Mouse (Mus musculus) CH12.LX (cell line): ENCODE measurements around the gene Ppp1r7.

ENCODE experiments used
- CHD2 ChIP-seq: IDR thresholded peaks from 2 replicates; pipeline ENCODE4 v1.6.1; 2011; ENCODE audit warnings: low read length, improper control_type of control experiment
- CTCF ChIP-seq, 2 experiments: IDR thresholded peaks in 1 of 2; conservative IDR thresholded peaks in 1 of 2; 2 replicates each; pipeline ENCODE4 v1.5.1; 2011 to 2012; ENCODE audit warnings: low read depth in 2 of 2, low read length in 2 of 2, improper control_type of control experiment in 1 of 2, inconsistent platforms in 1 of 2, mild to moderate bottlenecking in 1 of 2, moderate library complexity in 1 of 2
- ETS1 ChIP-seq: conservative IDR thresholded peaks from 2 replicates; pipeline ENCODE4 v1.6.1; 2012; ENCODE audit warnings: low read depth, mild to moderate bottlenecking, inconsistent platforms, low read length, improper control_type of control experiment, moderate library complexity
- NELFE ChIP-seq: IDR thresholded peaks from 2 replicates; pipeline ENCODE4 v1.6.1; 2011; ENCODE audit warnings: low read depth, low read length, improper control_type of control experiment
- PAX5 ChIP-seq: IDR thresholded peaks from 2 replicates; pipeline ENCODE4 v1.6.1; 2012; ENCODE audit warnings: low read length, inconsistent platforms, mixed read lengths
- POLR2A ChIP-seq: IDR thresholded peaks from 2 replicates; pipeline ENCODE4 v1.6.1; 2011; ENCODE audit warnings: low read depth, mild to moderate bottlenecking, improper control_type of control experiment, low read length
- POLR2AphosphoS2 ChIP-seq: IDR thresholded peaks from 2 replicates; pipeline ENCODE4 v1.6.1; 2011; ENCODE audit warnings: low read depth, low read length, improper control_type of control experiment
- SMC3 ChIP-seq: IDR thresholded peaks from 2 replicates; pipeline ENCODE4 v1.6.1; 2011; ENCODE audit warnings: low read depth, low read length, improper control_type of control experiment
- TBP ChIP-seq: conservative IDR thresholded peaks from 2 replicates; pipeline ENCODE4 v1.6.1; 2011; ENCODE audit warnings: low read depth, low read length, improper control_type of control experiment
- USF1 ChIP-seq: IDR thresholded peaks from 2 replicates; pipeline ENCODE4 v1.6.1; 2014; ENCODE audit warnings: low read depth, mild to moderate bottlenecking, inconsistent platforms, low read length, improper control_type of control experiment
- ZKSCAN1 ChIP-seq: IDR thresholded peaks from 2 replicates; pipeline ENCODE4 v1.6.1; 2012; ENCODE audit warnings: low read depth, inconsistent platforms, low read length, improper control_type of control experiment, borderline replicate concordance
- ZMIZ1 ChIP-seq: IDR thresholded peaks from 2 replicates; pipeline ENCODE4 v1.6.1; 2012; ENCODE audit warnings: low read depth, mild to moderate bottlenecking, inconsistent platforms, low read length, improper control_type of control experiment
- ZNF384 ChIP-seq: IDR thresholded peaks from 2 replicates; pipeline ENCODE4 v1.6.1; 2012; ENCODE audit warnings: low read depth, low read length, improper control_type of control experiment, inconsistent platforms

- no peak for TF ChIP-seq USF1
- no peak for TF ChIP-seq POLR2A
- no peak for TF ChIP-seq CTCF (conservative IDR thresholded peaks at IDR 0.05 in 1 of 2, IDR thresholded peaks at IDR 0.05 in 1 of 2; ENCODE audit: low read depth in 2 of 2, low read length in 2 of 2)
- no peak for TF ChIP-seq ZMIZ1
- TF ChIP-seq ZKSCAN1, result no peak
- no peak for TF ChIP-seq PAX5
- no peak for TF ChIP-seq ETS1
- no peak for TF ChIP-seq SMC3
- no peak for TF ChIP-seq CHD2
- no peak for TF ChIP-seq TBP
- no peak for TF ChIP-seq POLR2AphosphoS2
- no peak for TF ChIP-seq ZNF384
- TF ChIP-seq NELFE, result no peak
Measured at GRCm38 (mm10) chr1:93347176-93347575, 4.5 kb downstream of the Ppp1r7 start.
